Comparison of ENCODE assay signal across 8 mouse cellular contexts in the genomic region with DNA sequence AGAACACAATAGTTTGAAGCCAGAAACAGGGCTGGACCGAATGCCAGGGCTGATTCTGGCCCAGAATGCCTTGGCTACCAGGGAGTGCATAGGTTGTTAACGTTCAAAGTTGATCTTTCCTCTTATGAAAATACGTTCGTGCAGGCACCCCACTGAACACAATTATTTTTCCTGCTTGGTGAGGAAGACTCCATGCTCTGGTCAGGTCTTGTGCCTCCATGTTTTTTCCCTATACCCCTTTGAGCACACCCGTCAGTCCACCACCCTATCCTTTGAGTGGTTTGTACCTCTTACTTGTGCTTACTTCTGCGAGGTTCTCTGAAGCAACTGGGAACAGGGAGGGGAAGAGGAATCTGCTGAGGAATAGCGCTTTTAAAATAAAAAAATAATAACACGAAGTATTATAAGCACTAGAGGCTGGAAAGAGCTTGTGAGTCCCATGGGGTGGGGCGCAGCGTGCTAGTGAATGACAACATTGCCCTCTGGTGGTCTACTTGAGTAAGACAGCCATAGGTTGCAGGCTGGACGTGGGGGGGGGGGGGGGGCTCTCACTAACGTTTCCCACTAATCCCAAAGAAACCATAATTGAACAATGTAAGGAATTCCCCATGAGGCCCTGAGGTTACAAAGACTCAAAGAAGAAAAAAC.
DNase-seq lines count a peak whose midpoint lies in the region; ATAC-seq and TF ChIP-seq lines count a peak whose summit lies in the region.

No protein-coding gene starts in this region.

- no peaks in the 10 kb centered on the region for H3K9me3 ChIP-seq in forebrain, embryonic 12.5 days
- H3K9me3 ChIP-seq in lung, postnatal 0 days (ENCODE audit: low read length), result no peaks in the 10 kb centered on the region

- no peaks in the 10 kb centered on the region for H3K36me3 ChIP-seq in forebrain, embryonic 12.5 days (replicated peaks)
- H3K36me3 ChIP-seq in lung, postnatal 0 days (ENCODE audit: insufficient read depth, low read length), result no peaks in the 10 kb centered on the region

- 43% methylated on average over 12 of the region's 12 CpGs for WGBS in forebrain, embryonic 12.5 days
- 28% methylated on average over 11 of the region's 12 CpGs for WGBS in lung, postnatal 0 days

- peak; percentile 40 for DNase-seq in ES-CJ7 (ENCODE audit: low read depth, low spot score)
- peak; percentile 37 for DNase-seq in brain, embryonic 18.5 days (ENCODE audit: low read depth, low spot score)
- peak; percentile 67 to 70 for DNase-seq in heart, postnatal 36 days
- peak; percentile 73 for DNase-seq in layer of hippocampus, adult 11-12 months (ENCODE audit: low spot score)
- peak; percentile 85 for DNase-seq in lung, postnatal 0 days (ENCODE audit: low spot score)
- DNase-seq in ovary, postnatal 36 days (ENCODE audit: low spot score), result peak; percentile 31
- peak; percentile 63 for DNase-seq in urinary bladder, postnatal 25 days (ENCODE audit: low spot score)

- no peak overlapping the region for H3K4me3 ChIP-seq in forebrain, embryonic 12.5 days (replicated peaks)
- no peak overlapping the region for H3K4me3 ChIP-seq in lung, postnatal 0 days (ENCODE audit: low read depth, low read length)

- H3K4me2 ChIP-seq in forebrain, embryonic 12.5 days, result no peak overlapping the region
- no peak overlapping the region for H3K4me2 ChIP-seq in lung, postnatal 0 days (replicated peaks; ENCODE audit: low read depth, low read length)

- H3K27me3 ChIP-seq in forebrain, embryonic 12.5 days, result no peaks in the 10 kb centered on the region
- H3K27me3 ChIP-seq in lung, postnatal 0 days (replicated peaks; ENCODE audit: insufficient read depth, low read length), result no peaks in the 10 kb centered on the region

- H3K9ac ChIP-seq in forebrain, embryonic 12.5 days, result no peak overlapping the region
- H3K9ac ChIP-seq in lung, postnatal 0 days (replicated peaks; ENCODE audit: low read depth), result no peak overlapping the region

- peak; percentile 83 for TF ChIP-seq CTCF in lung, postnatal 0 days (IDR thresholded peaks at IDR 0.05)

- intact Hi-C loops in heart, postnatal 36 days (cut with DNase I), result loop anchor here (1.0 to 5.0 kb wide), 6 partner anchors 188 to 888 kb away; no protein-coding TSS in a partner anchor

- TF ChIP-seq EP300 in lung, postnatal 0 days (IDR thresholded peaks at IDR 0.05), result no peak

- peak; percentile 68; the same call in 1 of the 2 replicates for ATAC-seq in forebrain, embryonic 12.5 days (ENCODE audit: low FRiP score)
- ATAC-seq in lung, postnatal 0 days, result peak; percentile 71

- no peak overlapping the region for H3K27ac ChIP-seq in forebrain, embryonic 12.5 days
- no peak overlapping the region for H3K27ac ChIP-seq in lung, postnatal 0 days (ENCODE audit: low read length)

- H3K4me1 ChIP-seq in forebrain, embryonic 12.5 days, result no peaks in the 10 kb centered on the region
- no peaks in the 10 kb centered on the region for H3K4me1 ChIP-seq in lung, postnatal 0 days (ENCODE audit: insufficient read depth, low read depth, low read length)

Comparison
In these comparisons a context has a peak if more than half of its experiments do, and no peak if none do; other contexts are left out.
1. DNase-seq: peak in every context shown above with its lines; median percentile 85 in lung, postnatal 0 days; 73 in layer of hippocampus, adult 11-12 months; 68 in heart, postnatal 36 days; 63 in urinary bladder, postnatal 25 days; 40 in ES-CJ7; 37 in brain, embryonic 18.5 days; 31 in ovary, postnatal 36 days.